Mouse (Mus musculus) kidney, embryonic 15.5 days (tissue): ENCODE data around the gene Fam214a. TPM values are rescaled to one million over a fixed set of nuclear protein-coding genes. Genes with fewer than 3 reads are reported as not detected.
A peak's percentile ranks its signal among the peaks of the same experiment; 100 is the strongest.
"Not testable (repeated sequence)": the region's sequence is repeated elsewhere in the genome, so short reads cannot be mapped to it uniquely, and the experiment has no call there.

Experiments
- ATAC-seq: fragments of 200-750 bp; cut with Nextera tagmentation; replicated peaks from 2 replicates; pipeline ENCODE4 v1.8.0; 2017; ENCODE audit warnings: moderate TSS enrichment; ENCODE audit not compliant: low FRiP score
- H3K27ac ChIP-seq: fragments of 300-500 bp; sonication (generic); 2 replicates; pipeline ENCODE4 v1.5.1; 2015; ENCODE audit warnings: mild to moderate bottlenecking, inconsistent platforms
- H3K27me3 ChIP-seq: fragments of 300-500 bp; sonication (generic); 2 replicates; pipeline ENCODE4 v1.6.1; 2015; ENCODE audit warnings: inconsistent platforms
- H3K36me3 ChIP-seq: fragments of 300-500 bp; sonication (generic); 2 replicates; pipeline ENCODE4 v1.6.1; 2015; ENCODE audit warnings: inconsistent platforms
- H3K4me1 ChIP-seq: fragments of 300-500 bp; sonication (generic); 2 replicates; pipeline ENCODE4 v1.6.1; 2015; ENCODE audit warnings: inconsistent platforms
- H3K4me2 ChIP-seq: fragments of 300-500 bp; sonication (generic); 2 replicates; pipeline ENCODE4 v1.6.1; 2015; ENCODE audit warnings: moderate library complexity, mild to moderate bottlenecking, inconsistent platforms
- H3K4me3 ChIP-seq: fragments of 300-500 bp; sonication (generic); replicated peaks from 2 replicates; pipeline ENCODE4 v1.5.1; 2015; ENCODE audit warnings: mild to moderate bottlenecking, inconsistent platforms
- H3K9ac ChIP-seq: fragments of 300-500 bp; sonication (generic); 2 replicates; pipeline ENCODE4 v1.6.1; 2015; ENCODE audit warnings: mild to moderate bottlenecking, inconsistent platforms
- H3K9me3 ChIP-seq: fragments of 300-500 bp; sonication (generic); replicated peaks from 2 replicates; pipeline ENCODE4 v1.6.1; 2016; ENCODE audit warnings: inconsistent platforms
- WGBS: fragments of 180-500 bp; shearing (Covaris S2); methylation state at CpG from one replicate; pipeline ENCODE4 v1.1.7; 2015; ENCODE audit warnings: mixed read lengths; 5-methylcytosine and 5-hydroxymethylcytosine counted together
- polyA plus RNA-seq: library from polyadenylated mRNA; unstranded; fragments of >200 nt; fragmentation: Nextera tagmentation; extraction: Ambion mirVana; gene quantifications from 2 replicates; pipeline ENCODE4 v1.2.1, GENCODE M21; 2015

Gene Fam214a
- polyA plus RNA-seq, 1 experiment from 2014 or later = 12.0 TPM

- 7% methylated on average over 11 of the region's 11 CpGs for WGBS
- no peak overlapping the region for H3K9ac ChIP-seq
These were observed 22.1 kb downstream of the Fam214a start for GRCm38 (mm10) chr9:74974758-74975157.

GRCm38 (mm10) chr9:74975416-74975815, 22.7 kb downstream of the Fam214a start:
- ATAC-seq = peak; percentile 70
- peaks cover 16% of the 10 kb centered on the region for H3K4me1 ChIP-seq
- H3K36me3 ChIP-seq = no peaks in the 10 kb centered on the region
- no peaks in the 10 kb centered on the region for H3K9me3 ChIP-seq
- peak overlapping the region; percentile 76 for H3K4me2 ChIP-seq
- peak overlapping the region; percentile 91 for H3K27ac ChIP-seq
- peak overlapping the region; percentile 56 for H3K9ac ChIP-seq
- H3K27me3 ChIP-seq = no peaks in the 10 kb centered on the region
- H3K4me3 ChIP-seq = peak overlapping the region; percentile 56
- WGBS = 9% methylated on average over 7 of the region's 7 CpGs

More at GRCm38 (mm10) chr9:74974758-74975157, 22.1 kb downstream of the Fam214a start:
- peak overlapping the region; percentile 91 for H3K27ac ChIP-seq
- H3K4me3 ChIP-seq = no peak overlapping the region
- H3K36me3 ChIP-seq = no peaks in the 10 kb centered on the region
- peak overlapping the region; percentile 76 for H3K4me2 ChIP-seq
- ATAC-seq = no peak
- no peaks in the 10 kb centered on the region for H3K27me3 ChIP-seq
- H3K4me1 ChIP-seq = peaks cover 16% of the 10 kb centered on the region
- H3K9me3 ChIP-seq = no peaks in the 10 kb centered on the region

- under 1% methylated on average over 23 of the region's 23 CpGs for WGBS
These were observed 23.4 kb downstream of the Fam214a start for GRCm38 (mm10) chr9:74975911-74976563.

GRCm38 (mm10) chr9:74977251-74977650, 24.6 kb downstream of the Fam214a start:
- Histone ChIP-seq H3K4me3 (no peak overlapping the region), H3K36me3 (no peaks in the 10 kb centered on the region), H3K9ac (no peak overlapping the region), H3K9me3 (no peaks in the 10 kb centered on the region), H3K27ac (no peak overlapping the region), H3K4me1 (peaks cover 16% of the 10 kb centered on the region), H3K27me3 (no peaks in the 10 kb centered on the region), H3K4me2 (no peak overlapping the region)
- no peak for ATAC-seq
- 92% methylated on average over 2 of the region's 2 CpGs for WGBS

More at GRCm38 (mm10) chr9:74975911-74976563, 23.4 kb downstream of the Fam214a start:
- Histone ChIP-seq H3K4me2 (peak overlapping the region; percentile 76), H3K4me3 (peak overlapping the region; percentile 56), H3K9ac (peak overlapping the region; percentile 56), H3K9me3 (no peaks in the 10 kb centered on the region), H3K27ac (peak overlapping the region; percentile 91), H3K27me3 (no peaks in the 10 kb centered on the region), H3K4me1 (peaks cover 16% of the 10 kb centered on the region), H3K36me3 (no peaks in the 10 kb centered on the region)
- peak; percentile 99 for ATAC-seq

GRCm38 (mm10) chr9:74977962-74978361, 25.3 kb downstream of the Fam214a start:
- H3K9ac ChIP-seq = no peak overlapping the region
- H3K9me3 ChIP-seq = no peaks in the 10 kb centered on the region
- no peak overlapping the region for H3K27ac ChIP-seq
- no peaks in the 10 kb centered on the region for H3K36me3 ChIP-seq
- H3K4me2 ChIP-seq = no peak overlapping the region
- H3K4me1 ChIP-seq = peaks cover 16% of the 10 kb centered on the region
- ATAC-seq = no peak
- no peak overlapping the region for H3K4me3 ChIP-seq
- WGBS = 73% methylated on average over 7 of the region's 7 CpGs
- H3K27me3 ChIP-seq = no peaks in the 10 kb centered on the region

GRCm38 (mm10) chr9:74978868-74979267, 26.2 kb downstream of the Fam214a start:
- no peak overlapping the region for H3K4me3 ChIP-seq

GRCm38 (mm10) chr9:74979371-74979770, 26.7 kb downstream of the Fam214a start:
- Histone ChIP-seq H3K27ac (no peak overlapping the region), H3K9ac (no peak overlapping the region), H3K4me2 (no peak overlapping the region), H3K27me3 (no peaks in the 10 kb centered on the region), H3K4me1 (peaks cover 14% of the 10 kb centered on the region), H3K36me3 (no peaks in the 10 kb centered on the region), H3K9me3 (no peaks in the 10 kb centered on the region), H3K4me3 (no peak overlapping the region)
- WGBS = 86% methylated on average over 5 of the region's 5 CpGs
- no peak for ATAC-seq

More at GRCm38 (mm10) chr9:74978868-74979267, 26.2 kb downstream of the Fam214a start:
- no peak for ATAC-seq
- peaks cover 16% of the 10 kb centered on the region for H3K4me1 ChIP-seq
- no peak overlapping the region for H3K4me2 ChIP-seq
- no peaks in the 10 kb centered on the region for H3K36me3 ChIP-seq
- H3K9me3 ChIP-seq = no peaks in the 10 kb centered on the region
- H3K9ac ChIP-seq = no peak overlapping the region
- WGBS = 86% methylated on average over 7 of the region's 7 CpGs
- H3K27ac ChIP-seq = no peak overlapping the region
- H3K27me3 ChIP-seq = no peaks in the 10 kb centered on the region

- peaks cover 9% of the 10 kb centered on the region for H3K4me1 ChIP-seq
- H3K4me3 ChIP-seq = no peak overlapping the region
- no peak for ATAC-seq
- no peak overlapping the region for H3K27ac ChIP-seq
- H3K36me3 ChIP-seq = no peaks in the 10 kb centered on the region
- no peak overlapping the region for H3K4me2 ChIP-seq
- H3K27me3 ChIP-seq = no peaks in the 10 kb centered on the region
- 88% methylated on average over 1 of the region's 1 CpGs for WGBS
- H3K9me3 ChIP-seq = no peaks in the 10 kb centered on the region
- no peak overlapping the region for H3K9ac ChIP-seq
These were observed 27.2 kb downstream of the Fam214a start for GRCm38 (mm10) chr9:74979866-74980265.

DNA sequence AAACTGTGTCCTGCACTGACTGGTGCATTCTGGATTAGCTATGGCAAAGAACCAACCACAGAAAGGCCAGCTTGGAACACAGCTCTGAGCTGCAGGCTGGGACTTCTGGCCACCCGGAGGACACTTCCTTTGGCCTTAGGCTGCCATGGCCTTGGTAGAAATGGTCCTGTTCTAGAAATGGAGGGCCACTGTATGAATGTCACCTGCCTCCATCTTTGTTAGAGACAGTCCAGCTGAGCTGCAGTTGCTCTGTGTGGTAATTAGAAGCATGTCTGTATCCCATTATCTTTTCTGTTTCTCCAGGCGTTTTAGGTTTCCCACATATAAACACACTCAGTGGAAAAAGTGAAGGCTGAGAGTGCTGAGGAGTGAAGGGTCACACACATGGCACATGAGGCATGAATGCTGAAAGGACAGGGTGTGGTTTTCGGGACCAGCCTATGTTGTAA, 29.0 kb downstream of the Fam214a start:
- no peaks in the 10 kb centered on the region for H3K9me3 ChIP-seq
- ATAC-seq = no peak
- 71% methylated on average over 3 of the region's 3 CpGs for WGBS

GRCm38 (mm10) chr9:74982193-74982592, 29.5 kb downstream of the Fam214a start:
- H3K9ac ChIP-seq = no peak overlapping the region
- no peaks in the 10 kb centered on the region for H3K36me3 ChIP-seq
- WGBS = 83% methylated on average over 8 of the region's 8 CpGs
- no peak for ATAC-seq
- peaks cover 4% of the 10 kb centered on the region; the same call in 1 of the 2 replicates for H3K4me1 ChIP-seq
- H3K27me3 ChIP-seq = no peaks in the 10 kb centered on the region
- no peaks in the 10 kb centered on the region for H3K9me3 ChIP-seq
- H3K4me2 ChIP-seq = no peak overlapping the region
- H3K27ac ChIP-seq = no peak overlapping the region
- no peak overlapping the region for H3K4me3 ChIP-seq

More for the DNA sequence above, 29.0 kb downstream of the Fam214a start:
- peaks cover 4% of the 10 kb centered on the region for H3K4me1 ChIP-seq
- H3K9ac ChIP-seq = no peak overlapping the region
- H3K4me3 ChIP-seq = no peak overlapping the region
- no peak overlapping the region for H3K27ac ChIP-seq
- no peak overlapping the region for H3K4me2 ChIP-seq
- H3K27me3 ChIP-seq = no peaks in the 10 kb centered on the region
- no peaks in the 10 kb centered on the region for H3K36me3 ChIP-seq

DNA sequence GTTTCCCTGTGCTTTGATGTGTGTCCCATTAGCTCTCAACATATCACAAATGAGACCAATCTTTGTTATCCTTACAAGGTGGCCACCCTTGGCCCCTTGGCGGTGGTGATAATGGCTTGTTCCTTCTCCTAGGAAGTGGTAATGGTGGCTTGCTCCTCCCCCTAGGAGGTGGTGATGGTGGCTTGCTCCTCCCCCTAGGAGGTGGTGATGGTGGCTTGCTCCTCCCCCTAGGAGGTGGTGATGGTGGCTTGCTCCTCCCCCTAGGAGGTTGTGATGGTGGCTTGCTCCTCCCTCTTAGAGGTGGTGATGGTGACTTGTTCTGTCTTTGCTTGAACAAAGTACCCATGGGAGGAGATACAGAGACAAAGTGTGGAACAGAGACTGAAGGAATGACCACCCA, 30.0 kb downstream of the Fam214a start:
- not testable (repeated sequence) for H3K4me3 ChIP-seq, H3K4me1 ChIP-seq, H3K9me3 ChIP-seq, H3K4me2 ChIP-seq, ATAC-seq, H3K27ac ChIP-seq, H3K36me3 ChIP-seq, H3K27me3 ChIP-seq, H3K9ac ChIP-seq
- WGBS = 71% methylated on average over 1 of the region's 1 CpGs

DNA sequence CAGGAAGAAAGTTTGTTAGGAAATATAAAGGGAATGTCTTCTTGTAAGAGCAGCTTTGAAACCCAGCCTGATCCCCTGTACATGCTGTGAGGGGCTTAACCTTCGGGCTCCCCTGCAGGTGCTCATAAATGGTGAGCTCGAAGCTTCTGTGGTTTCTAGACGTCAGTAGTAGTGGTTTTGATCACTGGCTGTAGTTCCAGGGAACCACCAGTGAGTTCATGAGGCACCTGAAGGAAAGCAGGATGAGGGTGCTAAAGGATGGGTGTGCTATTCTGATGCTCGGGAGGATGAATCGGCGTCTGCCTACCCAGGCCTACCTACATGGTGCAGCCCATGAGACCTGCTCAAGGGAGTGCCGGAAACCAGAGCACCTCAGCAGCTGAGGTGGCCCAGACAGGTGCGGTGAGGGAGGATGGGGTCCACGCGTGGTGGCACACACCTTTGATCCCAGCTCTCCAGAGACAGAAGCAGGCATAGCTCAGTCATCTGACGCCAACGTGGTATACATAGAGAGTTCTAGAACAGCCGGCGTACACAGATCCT, 32.6 kb downstream of the Fam214a start:
- 88% methylated on average over 14 of the region's 14 CpGs for WGBS
- ATAC-seq = no peak
- Histone ChIP-seq H3K4me2 (no peak overlapping the region), H3K9me3 (no peaks in the 10 kb centered on the region), H3K4me3 (no peak overlapping the region), H3K27me3 (no peaks in the 10 kb centered on the region), H3K9ac (no peak overlapping the region), H3K27ac (no peak overlapping the region), H3K4me1 (peaks cover 4% of the 10 kb centered on the region; the same call in 1 of the 2 replicates), H3K36me3 (no peaks in the 10 kb centered on the region)
